Mouse (Mus musculus) left cerebral cortex, postnatal 10 days (tissue): ENCODE results near the gene Tsr1. TPM values are rescaled to one million over a fixed set of nuclear protein-coding genes. Genes with fewer than 3 reads are reported as not detected.

Source experiments
- DNase-seq, 2 experiments: peaks; one replicate each; pipeline ENCODE4 v3.0.0; 2021 to 2022; ENCODE audit warnings: low spot score in 2 of 2, mixed read lengths in 1 of 2; ENCODE audit errors: extremely low spot score in 1 of 2
- intact Hi-C: fragments of 180-260 bp; cut with DNase I; formaldehyde crosslinking; loops from one replicate; pipeline ENCODE4 v1.15.1; 2025
- total RNA-seq, 2 experiments: library from RNA; stranded (reverse); gene quantifications; 2 replicates each; pipeline ENCODE4 v1.2.3; 2021

The Tsr1 gene
- total RNA-seq, 2 experiments from 2014 or later, result 36.4 to 38.5 TPM

DNA sequence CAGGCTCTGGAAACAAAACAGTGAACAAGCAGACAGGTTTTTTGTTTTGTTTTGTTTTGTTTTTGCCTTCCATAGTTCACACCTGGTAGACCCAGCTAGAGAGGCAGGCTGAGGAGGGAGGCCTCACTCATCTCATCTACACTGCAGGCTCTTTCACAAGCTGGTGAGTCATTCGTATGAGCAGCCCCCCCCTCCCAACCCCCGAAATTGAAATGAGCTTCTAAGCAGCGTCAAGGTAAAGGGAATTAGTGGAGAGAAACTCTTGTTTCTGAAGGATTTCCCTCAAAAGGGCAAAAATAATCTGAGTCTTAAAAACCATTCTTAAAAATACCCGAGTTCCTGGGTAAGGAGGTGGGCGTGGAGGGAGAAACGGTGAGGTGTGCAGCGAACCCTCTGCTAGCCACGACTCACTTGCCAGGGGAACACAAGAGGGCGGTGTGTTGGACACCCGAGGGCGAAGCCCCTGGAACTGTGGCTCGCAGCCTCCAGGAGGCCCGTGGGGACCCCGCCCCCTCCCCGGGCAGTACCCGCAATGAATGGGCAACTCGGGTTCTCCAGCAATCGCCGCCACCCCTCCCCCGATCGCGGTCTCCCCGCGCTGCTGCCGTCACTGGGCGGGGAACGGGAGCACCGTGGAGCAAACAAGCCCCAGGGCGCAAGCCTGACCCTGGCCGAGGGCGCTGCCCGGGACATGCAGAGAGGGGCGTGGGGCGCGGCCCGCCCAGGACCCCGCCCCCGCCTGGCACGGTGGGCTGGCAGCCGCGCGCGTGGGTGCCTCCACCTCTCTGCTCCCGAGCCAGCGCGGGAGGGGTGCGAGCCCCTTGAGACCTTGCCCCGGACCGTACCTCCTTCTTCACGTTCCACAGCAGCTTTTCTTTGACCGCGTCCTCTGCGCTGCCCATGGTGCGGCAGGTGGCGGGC, 1.6 kb upstream of the Tsr1 start:
- peak; percentile 55 to 85 for DNase-seq
- intact Hi-C loops, result no loop called here

DNA sequence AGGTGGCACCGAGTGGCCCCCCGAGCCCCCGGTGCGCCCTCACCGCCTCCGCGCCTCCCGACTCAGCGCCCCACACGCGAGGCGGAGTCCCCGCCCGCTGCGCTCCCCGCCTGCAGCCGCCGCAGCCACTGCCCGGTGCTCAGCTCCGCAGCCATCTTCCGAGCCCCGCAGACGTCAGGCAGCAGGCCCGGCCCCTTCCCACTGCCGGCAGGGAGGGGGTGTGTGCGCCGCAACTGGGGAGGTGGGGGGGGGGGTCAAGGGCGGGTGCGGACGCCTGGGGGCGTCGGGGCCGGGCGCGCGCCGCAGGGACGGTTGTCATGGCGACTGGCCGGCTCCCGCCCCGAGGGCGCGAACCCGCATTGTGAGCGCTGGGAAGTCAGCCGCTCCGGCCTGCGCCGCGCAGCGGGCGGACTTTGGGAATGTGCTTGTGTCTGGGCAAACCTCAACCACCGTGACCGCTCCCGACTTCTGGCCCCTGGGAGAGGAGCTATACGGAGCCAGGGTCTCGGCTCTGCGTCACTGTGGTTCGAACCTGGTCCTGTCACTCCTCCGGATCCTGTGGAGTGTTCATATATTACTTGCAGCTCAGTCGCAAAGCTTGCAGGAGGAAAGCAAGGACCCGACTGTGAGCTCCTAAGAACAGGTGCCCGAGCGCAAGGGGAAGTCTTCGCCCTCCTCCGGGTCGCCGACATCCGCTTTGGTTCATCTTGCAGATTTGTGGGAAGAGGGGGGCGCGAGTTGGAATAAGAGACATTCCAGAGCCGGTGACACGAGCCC, 782 bp upstream of the Tsr1 start, which contains the start of gene Sgsm2:
TSS of gene Sgsm2 (minus strand) at position 160 of the 777 bp plus-strand sequence.
- intact Hi-C loops, result no loop called here
- DNase-seq, result peak; percentile 50 to 86

DNA sequence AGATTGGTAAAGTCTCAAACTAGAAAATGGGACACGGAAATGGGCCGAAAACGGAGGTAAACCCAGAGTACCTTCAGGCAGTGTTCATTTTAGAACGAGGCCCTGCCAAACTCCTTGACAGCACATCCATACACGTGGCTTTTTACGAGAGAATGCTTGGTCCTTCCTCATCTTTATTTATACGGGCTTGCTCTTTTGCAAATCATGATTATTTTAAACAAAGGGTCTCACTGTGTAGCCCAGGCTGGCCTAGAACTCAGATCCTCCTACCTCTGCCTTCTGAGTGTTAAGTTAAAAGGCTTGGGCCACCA, 601 bp downstream of the Tsr1 start:
- DNase-seq, result no peak
- intact Hi-C loops, result no loop called here

DNA sequence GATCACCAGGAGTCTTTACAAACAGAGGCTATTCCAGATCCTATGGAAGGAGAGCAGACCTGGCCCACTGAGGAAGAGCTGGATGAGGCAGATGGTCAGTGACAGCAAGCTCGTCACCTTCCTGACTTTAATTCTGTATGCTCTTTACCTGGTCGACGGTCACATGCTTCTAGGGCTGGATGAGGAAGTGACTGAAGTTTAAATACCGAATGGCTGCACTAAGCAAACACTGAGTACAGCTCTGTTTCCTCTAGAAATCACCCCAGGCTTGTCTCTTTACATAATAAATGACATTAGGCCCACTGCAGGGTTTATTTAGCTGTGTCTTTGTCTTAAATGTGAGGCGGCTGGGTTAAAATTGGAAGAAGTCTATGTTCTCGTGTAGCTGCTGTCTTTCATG, 3.7 kb downstream of the Tsr1 start:
- no peak for DNase-seq
- intact Hi-C loops, result no loop called here

DNA sequence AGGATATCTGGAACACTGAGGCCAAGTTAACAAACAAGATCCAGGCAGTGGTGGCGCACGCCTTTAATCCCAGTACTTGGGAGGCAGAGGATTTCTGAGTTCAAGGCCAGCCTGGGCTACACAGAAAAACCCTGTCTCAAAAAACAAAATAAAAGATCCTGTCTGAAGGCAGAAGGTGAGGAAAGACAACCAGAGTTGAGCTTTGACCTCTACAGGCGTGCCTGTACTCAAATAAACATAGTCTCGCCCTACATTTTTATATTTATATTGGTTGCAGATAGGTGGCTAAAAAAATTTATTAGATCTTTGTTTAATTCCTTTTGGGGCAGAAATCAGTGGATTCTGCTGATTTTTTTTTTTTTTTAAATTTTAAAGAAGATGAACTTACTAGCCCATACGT, 4.5 kb downstream of the Tsr1 start:
- no peak for DNase-seq
- intact Hi-C loops, result no loop called here

DNA sequence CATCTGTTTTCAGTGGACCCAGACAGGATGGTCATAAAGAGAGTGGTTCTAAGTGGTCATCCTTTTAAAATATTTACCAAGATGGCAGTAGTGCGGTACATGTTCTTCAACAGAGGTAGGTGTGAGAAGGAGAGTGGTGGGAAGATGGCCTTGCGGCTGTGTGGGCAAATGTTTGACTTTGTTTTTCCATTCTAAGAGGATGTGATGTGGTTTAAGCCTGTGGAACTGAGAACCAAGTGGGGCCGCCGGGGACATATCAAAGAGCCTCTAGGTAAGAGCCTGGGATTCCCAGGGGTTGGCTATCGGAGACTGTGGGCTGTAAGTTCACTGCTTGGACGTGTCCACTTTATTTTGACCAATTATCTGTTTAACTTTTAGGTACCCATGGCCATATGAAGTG, 10.0 kb downstream of the Tsr1 start:
- DNase-seq, result no peak
- intact Hi-C loops, result no loop called here

DNA sequence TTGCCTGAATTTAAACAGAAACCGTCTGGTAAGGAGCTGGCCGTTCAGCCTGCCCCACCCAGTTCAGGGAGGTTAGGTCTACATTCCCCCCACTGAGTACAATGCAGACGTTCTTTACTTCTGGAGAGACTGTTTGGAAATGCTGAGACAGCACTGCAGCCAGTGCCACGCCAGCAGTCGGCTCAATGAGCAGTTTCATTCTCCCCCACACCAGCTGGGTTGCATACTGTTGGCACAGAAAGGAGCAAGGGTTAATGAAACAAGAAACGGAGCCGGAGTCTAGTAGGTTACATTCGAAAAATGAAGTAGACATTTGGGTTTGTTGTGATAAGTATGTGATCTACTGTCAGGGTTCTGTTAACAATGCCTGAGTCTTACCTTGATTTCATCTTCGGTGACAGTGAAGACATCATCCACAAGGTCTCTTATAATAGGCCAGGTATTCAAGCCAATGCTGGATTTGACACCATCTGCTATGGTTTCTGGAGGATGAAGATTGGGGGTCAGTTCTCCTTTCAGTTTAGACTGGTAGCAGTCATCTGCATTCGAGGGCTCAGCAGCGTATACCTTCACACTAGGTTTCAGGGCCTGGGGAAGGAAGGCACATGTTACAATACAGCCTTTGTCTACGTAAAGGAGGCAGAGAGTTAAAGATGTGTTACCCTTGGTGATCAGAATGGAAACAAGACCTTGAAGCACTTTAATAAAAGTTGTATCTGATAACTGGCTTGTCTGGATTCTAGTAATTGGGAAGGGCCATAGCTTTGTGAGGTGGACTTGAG, 10.9 kb downstream of the Tsr1 start:
- DNase-seq, result no peak
- intact Hi-C loops, result no loop called here

DNA sequence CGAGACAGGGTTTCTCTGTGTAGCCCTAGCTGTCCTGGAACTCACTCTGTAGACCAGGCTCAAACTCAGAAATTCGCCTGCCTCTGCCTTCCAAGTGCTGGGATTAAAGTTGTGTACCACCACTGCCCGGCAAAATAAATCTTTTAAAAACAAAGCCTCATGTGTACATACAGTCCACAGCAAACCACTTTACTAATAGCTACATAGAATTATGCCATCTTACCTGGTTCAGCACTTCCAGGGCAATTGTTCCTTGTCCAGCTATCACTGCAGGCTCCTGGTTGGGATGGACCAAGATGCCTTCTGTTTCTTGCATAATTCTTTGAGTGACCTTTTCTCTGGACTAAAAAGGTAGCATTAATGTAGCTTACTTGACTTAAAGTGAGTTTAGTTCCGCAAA, 12.1 kb downstream of the Tsr1 start:
- no peak for DNase-seq
- intact Hi-C loops, result no loop called here

DNA sequence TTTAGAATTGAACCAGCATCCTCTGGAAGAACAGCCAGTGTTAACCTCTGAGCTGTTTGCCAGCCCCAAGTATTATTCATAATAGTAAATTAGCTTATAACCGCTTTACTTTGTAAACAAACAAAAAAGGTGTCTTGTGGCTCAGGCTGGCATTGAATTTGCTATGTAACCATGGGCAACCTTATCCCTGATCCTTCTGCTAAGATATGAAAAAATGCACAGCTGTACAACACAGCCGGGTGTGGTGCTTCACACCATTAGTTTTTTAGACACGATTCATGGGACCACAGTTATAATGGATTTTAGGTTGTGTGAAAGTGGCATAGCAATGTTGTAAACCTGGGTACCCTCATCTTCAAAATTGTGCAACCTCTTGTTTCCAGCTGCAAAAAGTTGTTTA, 14.6 kb downstream of the Tsr1 start:
- intact Hi-C loops, result no loop called here
- DNase-seq, result no peak

DNA sequence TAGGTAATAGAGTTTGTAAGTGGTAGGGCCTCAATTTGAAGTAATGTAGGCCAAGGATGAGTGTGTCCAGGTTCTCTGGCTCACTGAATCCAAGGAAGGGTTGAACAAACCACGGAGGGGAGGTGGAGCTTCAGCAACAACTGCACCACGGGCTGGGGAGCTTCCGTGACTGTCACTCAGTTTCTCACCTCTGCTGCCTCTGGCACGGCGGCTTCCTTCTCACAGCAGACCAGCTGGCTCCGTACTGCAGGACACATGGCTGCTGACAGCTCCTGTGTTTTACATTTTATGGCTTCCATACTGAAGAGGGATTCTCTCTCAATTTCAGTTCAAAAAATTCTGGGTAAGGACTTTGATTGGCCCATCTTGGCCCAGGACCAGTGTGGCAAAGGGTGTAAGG, 21.4 kb downstream of the Tsr1 start:
- DNase-seq, result no peak
- intact Hi-C loops, result no loop called here

DNA sequence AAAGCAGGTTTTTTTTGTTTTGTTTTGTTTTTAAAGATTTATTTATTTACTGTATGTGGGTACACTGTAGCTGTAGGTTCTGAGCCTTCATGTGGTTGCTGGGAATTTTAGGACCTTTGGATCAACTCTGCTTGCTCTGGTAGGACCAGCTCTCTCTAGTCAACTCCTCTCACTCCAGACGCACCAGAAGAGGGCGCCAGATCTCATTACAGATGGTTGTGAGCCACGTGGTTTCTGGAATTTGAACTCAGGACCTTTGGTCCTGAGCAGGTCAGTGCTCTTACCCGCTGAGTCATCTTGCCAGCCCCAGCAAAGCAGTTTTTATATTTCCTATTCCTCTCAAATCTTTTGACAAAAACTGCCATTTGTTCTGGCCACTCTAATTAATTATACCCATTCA, 26.3 kb downstream of the Tsr1 start:
- peak in 1 of 2 experiments; percentile 36 for DNase-seq
- intact Hi-C loops, result no loop called here

DNA sequence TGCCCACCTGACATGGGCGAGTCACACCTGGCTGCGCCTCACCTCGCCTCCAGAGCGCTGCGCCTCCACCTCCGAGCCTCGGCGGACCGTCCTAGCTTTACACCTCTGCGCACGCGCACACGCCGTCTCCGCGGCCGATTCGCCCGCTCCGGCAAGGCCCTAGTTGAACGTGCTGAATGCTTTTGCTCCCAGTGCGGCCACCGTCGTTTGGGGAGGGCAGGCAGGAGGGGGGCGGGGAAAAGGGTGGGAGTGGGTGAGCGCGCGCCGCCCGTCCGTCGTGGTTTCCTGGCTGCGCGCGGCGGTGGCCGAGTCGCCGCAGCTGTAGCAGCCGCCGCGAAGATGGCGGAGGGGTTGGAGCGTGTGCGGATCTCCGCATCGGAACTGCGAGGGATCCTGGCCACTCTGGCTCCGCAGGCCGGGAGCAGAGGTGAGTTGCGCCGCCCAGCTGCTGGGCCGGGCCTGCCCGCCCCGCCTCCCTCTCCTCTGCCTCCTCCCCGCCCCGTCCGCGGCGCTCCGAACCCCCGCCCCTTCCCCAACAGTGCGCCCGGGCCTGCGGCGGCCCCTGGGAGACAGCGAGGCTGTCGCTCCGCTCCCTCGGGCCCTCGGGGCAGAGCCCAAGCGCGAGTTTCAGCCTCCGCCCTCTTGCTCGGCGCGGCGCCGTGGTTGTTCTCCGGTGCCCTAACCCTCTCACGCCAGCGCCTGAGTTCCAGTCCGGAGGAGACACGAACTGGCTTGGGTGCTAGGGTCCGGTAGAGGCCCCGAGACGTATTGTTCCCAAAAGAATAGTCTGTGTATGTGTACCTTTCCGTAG, 27.9 kb downstream of the Tsr1 start, which contains the start of the genes Smg6 and Srr:
TSS of gene Smg6 (plus strand) at position 247 of the 811 bp plus-strand sequence.
TSS of gene Srr (minus strand) at position 372 of the 811 bp plus-strand sequence.
- intact Hi-C loops, result no loop called here
- peak; percentile 92 to 97 for DNase-seq

DNA sequence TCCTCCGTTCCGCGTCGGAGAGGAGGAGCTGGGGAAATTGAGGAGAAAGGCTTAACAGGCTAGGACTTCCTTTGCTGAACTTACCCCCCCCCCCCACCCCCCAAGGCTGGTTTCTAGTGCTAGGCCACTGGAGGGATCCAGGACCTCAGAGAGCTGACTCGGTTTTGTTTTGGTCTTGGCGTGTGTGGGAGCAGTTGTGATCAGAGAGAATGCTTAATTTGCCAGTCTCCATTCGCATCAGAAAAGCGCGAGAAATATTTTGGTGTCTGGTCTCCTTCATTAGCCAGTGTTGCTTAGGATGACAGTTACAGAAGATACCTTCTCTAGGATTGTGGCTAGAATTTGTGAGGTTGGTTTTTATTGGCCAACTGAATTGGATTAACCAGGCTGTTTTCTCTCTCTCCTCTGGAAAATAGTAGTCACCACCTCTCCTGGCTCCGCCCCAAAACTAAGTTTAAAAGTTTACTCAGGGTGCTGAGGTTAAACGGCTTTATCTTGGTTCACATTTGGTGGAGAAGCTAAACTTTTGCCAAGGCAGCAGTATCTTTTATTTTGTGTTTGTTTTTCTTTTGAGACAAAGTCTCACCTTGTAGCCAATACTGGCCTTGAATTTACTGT, 28.6 kb downstream of the Tsr1 start:
- intact Hi-C loops, result no loop called here
- no peak for DNase-seq

DNA sequence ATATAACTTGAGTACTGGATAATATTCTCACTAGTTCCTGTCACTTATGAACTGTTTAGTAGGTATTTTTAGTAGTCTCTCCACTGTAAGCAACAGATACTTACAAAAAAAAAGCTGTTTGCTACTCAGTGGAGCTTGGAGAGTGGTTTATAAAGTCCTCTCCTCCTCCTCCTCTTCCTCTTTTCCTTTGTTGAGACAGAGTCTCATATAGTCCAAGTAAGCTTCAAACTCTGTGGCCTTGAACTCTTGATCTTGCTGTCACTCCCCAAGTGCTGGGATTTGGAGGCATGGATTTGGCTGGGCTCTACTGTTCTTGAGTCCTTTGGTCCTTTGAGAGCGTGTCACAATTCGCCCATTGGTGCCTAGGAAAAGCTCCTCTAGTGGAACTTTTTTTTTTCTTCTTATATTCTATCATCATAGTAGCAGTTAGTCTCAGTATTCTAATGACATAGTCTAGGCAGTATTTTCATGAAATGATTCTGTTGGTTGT, 29.4 kb downstream of the Tsr1 start:
- DNase-seq, result no peak
- intact Hi-C loops, result no loop called here

DNA sequence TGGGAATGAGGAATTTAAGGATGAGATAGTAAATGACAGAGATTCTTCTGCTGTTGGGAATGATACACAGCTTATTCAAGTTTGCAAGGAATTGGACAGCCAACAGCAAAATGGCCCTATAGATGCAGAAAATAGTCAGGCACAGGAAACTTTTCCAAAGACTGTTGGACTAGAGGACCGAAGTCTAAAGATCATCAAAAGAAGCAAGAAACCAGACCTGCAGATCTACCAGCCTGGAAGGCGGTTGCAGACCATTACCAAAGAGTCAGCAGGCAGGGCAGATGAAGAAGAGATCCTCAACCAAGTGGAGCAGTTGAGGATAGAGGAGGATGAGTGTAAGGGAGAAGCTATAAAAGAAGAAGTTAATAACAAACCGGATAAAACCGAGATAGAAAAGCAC, 31.2 kb downstream of the Tsr1 start:
- intact Hi-C loops, result no loop called here
- DNase-seq, result no peak

DNA sequence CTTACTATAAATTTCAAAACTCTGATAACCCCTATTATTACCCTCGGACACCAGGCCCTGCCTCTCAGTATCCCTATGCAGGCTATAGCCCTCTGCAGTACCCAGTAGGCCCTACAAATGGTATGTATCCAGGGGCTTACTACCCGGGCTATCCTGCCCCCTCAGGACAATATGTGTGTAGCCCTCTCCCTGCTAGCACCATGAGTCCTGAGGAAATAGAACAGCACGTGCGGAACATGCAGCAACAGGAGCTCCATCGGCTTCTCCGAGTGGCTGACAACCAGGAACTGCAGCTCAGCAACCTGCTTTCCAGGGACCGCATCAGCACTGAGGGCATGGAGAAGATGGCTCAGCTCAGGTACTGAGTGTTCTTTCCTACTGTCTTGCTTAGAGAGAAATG, 32.5 kb downstream of the Tsr1 start:
- DNase-seq, result no peak
- intact Hi-C loops, result no loop called here

DNA sequence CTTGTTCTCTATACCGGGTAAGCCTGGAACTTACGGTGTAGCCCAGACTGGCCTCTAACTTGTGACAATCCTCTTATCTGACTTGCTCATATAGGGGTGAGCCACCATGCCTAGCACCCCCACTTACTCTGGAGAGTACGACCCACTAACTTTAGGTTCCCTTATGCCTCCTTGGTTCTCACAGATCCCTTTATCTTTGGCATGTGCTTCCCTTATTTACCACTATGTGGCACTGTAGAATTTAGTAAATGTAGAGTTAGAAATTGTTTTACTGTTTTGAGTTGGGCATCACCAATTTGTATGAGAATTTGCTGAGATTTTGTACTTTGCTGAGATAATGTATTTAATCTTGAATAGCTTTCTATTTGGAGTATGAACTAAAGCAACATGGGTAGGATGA, 48.5 kb downstream of the Tsr1 start:
- DNase-seq, result peak in 1 of 2 experiments; percentile 40

DNA sequence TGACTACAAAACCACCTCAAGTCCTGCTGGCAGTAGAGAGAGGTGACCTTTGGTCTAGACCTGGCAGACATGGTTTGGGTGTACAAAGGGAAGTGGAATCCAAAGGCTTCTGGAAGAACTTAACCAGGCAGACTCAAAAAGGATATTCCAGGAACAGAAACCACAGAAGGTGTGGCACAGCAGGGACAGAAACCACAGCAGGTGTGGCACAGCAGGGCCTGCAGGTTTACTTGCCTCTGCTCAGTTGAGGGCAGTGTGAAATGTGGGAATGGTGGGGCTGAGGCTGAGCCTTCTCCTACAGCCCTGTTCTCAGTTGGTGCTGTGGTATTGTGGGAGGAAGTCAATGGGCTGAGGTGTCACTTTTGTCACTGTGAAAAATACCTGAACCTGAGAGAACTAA, 57.0 kb downstream of the Tsr1 start:
- no peak for DNase-seq
- intact Hi-C loops, result no loop called here

More for the DNA sequence above, 48.5 kb downstream of the Tsr1 start:
- intact Hi-C loops, result loop anchor here (2.0 kb wide), 1 partner anchor 224 kb away; no protein-coding TSS in a partner anchor
